Mouse (Mus musculus): Measurements from ENCODE around the gene Cdon.

- TF ChIP-seq ZC3H11A (IDR thresholded peaks at IDR 0.05; ENCODE audit: borderline replicate concordance, low read depth, low read length) (no peak), MAFK (IDR thresholded peaks at IDR 0.05; ENCODE audit: insufficient read depth, low read depth, low read length) (no peak), CHD2 (IDR thresholded peaks at IDR 0.05; ENCODE audit: low read depth, low read length) (no peak)
Measured at GRCm38 (mm10) chr9:35533266-35533665, 112.3 kb downstream of the Cdon start.

Measured in ES-E14 (cell line).